Mouse (Mus musculus) lung, postnatal 14 days (tissue): Measurements from ENCODE around the gene Coq8b.
"Not testable (repeated sequence)": the region's sequence is repeated elsewhere in the genome, so short reads cannot be mapped to it uniquely, and the experiment has no call there.

Experiments
- DNase-seq: peaks from one replicate; pipeline ENCODE4 v3.0.0; 2021

Coq8b gene

GRCm38 (mm10) chr7:27230781-27231180, 2.0 kb upstream of the Coq8b start:
- no peak for DNase-seq

- DNase-seq = peak; percentile 37
These were observed 1.0 kb upstream of the Coq8b start for GRCm38 (mm10) chr7:27231693-27232331.

GRCm38 (mm10) chr7:27233300-27233699, 477 bp downstream of the Coq8b start:
- no peak for DNase-seq

- no peak for DNase-seq
These were observed 2.9 kb downstream of the Coq8b start for GRCm38 (mm10) chr7:27235726-27236125.

GRCm38 (mm10) chr7:27237527-27237926, 4.7 kb downstream of the Coq8b start:
- no peak for DNase-seq

GRCm38 (mm10) chr7:27238568-27238967, 5.7 kb downstream of the Coq8b start:
- DNase-seq = no peak

GRCm38 (mm10) chr7:27243211-27243610, 10.4 kb downstream of the Coq8b start:
- DNase-seq = no peak

GRCm38 (mm10) chr7:27244088-27244487, 11.3 kb downstream of the Coq8b start:
- DNase-seq = not testable (repeated sequence)

- DNase-seq = peak; percentile 52
These were observed 16.3 kb downstream of the Coq8b start for GRCm38 (mm10) chr7:27249146-27249545.

GRCm38 (mm10) chr7:27249928-27250327, 17.1 kb downstream of the Coq8b start:
- DNase-seq = no peak

GRCm38 (mm10) chr7:27251946-27252345, 19.1 kb downstream of the Coq8b start:
- peak; percentile 26 for DNase-seq

GRCm38 (mm10) chr7:27255721-27256120, 22.9 kb downstream of the Coq8b start:
- no peak for DNase-seq

- peak; percentile 38 for DNase-seq
These were observed 24.4 kb downstream of the Coq8b start for GRCm38 (mm10) chr7:27257046-27257851.

GRCm38 (mm10) chr7:27257852-27258204, 25.0 kb downstream of the Coq8b start:
- DNase-seq = no peak

- DNase-seq = peak; percentile 95
These were observed 25.5 kb downstream of the Coq8b start, which contains the start of gene Numbl for GRCm38 (mm10) chr7:27258205-27258899. Gene Numbl (plus strand): TSS chr7:27258433.

GRCm38 (mm10) chr7:27259271-27259721, 26.5 kb downstream of the Coq8b start:
- DNase-seq = no peak

- DNase-seq = no peak
These were observed 26.9 kb downstream of the Coq8b start for GRCm38 (mm10) chr7:27259771-27260170.

- no peak for DNase-seq
These were observed 28.0 kb downstream of the Coq8b start for GRCm38 (mm10) chr7:27260856-27261255.

- DNase-seq = no peak
These were observed 29.1 kb downstream of the Coq8b start for GRCm38 (mm10) chr7:27261888-27262287.

- no peak for DNase-seq
These were observed 31.9 kb downstream of the Coq8b start for GRCm38 (mm10) chr7:27264761-27265160.

- no peak for DNase-seq
These were observed 33.8 kb downstream of the Coq8b start for GRCm38 (mm10) chr7:27266515-27267128.

GRCm38 (mm10) chr7:27271423-27271822, 38.6 kb downstream of the Coq8b start:
- no peak for DNase-seq

- DNase-seq = peak; percentile 50
These were observed 41.0 kb downstream of the Coq8b start for GRCm38 (mm10) chr7:27273739-27274351.
